Mouse (Mus musculus): ENCODE measurements around the gene Dynlt1c. TPM values are rescaled to one million over a fixed set of nuclear protein-coding genes. Genes with fewer than 3 reads are reported as not detected.
"Not testable (repeated sequence)": the region's sequence is repeated elsewhere in the genome, so short reads cannot be mapped to it uniquely, and the experiment has no call there.

Gene Dynlt1c
- polyA plus RNA-seq, 1 experiment, result 0.79 TPM

DNA sequence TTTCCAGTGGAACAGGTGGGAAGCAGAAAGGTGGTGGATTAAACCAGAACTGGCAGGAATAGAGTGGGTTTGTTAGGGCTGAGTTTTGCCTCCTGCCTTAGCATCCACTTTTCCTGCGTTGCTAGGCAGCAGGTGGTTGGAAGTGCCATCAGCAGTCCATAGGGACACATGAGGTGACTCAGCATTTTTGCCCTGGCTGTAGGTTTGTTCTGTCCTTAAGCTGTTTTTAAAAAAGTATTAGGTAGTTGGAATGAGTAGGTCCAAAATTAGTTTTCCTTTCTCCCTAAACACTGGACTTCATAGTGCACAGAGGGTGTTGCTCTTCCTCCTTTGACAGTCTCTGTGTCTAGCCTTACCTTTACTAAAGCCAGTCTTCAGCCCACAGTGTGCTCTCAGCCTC, 3.9 kb downstream of the Dynlt1c start:
- not testable (repeated sequence) for H3K27me3 ChIP-seq (replicated peaks); H3K4me1 ChIP-seq; H3K36me3 ChIP-seq (replicated peaks; ENCODE audit: low read length); H3K4me3 ChIP-seq (replicated peaks); H3K9me3 ChIP-seq

DNA sequence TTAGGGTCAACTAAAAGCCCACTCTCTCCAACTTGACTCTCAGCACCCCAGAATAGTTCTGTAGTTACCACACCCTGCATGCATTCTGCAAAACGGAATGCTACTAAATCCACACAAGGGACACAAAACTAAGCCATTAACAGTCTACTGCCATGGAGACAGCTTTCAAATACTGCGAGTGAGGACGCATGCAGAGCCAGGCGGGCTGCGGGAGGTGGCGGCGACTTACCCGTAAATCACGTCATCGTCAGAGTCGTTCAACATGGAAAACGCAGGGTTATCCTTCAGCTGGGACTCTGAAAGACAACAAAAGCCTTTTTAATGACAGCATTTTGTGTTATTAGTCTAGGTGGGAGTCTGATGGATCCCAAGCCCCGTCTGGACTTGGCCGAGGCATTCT, 12.1 kb downstream of the Dynlt1c start:
- not testable (repeated sequence) for H3K4me1 ChIP-seq; H3K36me3 ChIP-seq (replicated peaks; ENCODE audit: low read length); H3K9me3 ChIP-seq; H3K4me3 ChIP-seq (replicated peaks); H3K27me3 ChIP-seq (replicated peaks)

DNA sequence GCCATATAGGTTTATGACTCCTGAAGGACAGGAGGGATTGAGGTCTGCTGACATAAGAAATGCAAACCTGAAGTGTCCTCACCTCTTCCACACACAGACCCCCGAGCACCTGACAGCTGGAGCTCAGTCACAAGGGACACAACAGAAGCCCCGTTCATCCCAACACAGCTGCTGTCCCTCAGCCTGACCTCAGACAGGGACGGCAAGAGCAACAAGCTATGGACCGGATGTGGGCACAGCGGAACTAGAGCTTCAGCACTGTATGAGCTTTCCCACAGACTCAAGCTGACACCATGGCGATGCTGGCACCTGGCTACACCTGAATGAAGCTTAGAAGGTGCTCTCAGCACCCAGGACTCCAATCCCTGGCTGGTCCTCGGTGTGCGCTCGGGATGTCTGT, 12.8 kb downstream of the Dynlt1c start:
- not testable (repeated sequence) for H3K9me3 ChIP-seq; H3K27me3 ChIP-seq (replicated peaks); H3K36me3 ChIP-seq (replicated peaks; ENCODE audit: low read length); H3K4me1 ChIP-seq; H3K4me3 ChIP-seq (replicated peaks)

DNA sequence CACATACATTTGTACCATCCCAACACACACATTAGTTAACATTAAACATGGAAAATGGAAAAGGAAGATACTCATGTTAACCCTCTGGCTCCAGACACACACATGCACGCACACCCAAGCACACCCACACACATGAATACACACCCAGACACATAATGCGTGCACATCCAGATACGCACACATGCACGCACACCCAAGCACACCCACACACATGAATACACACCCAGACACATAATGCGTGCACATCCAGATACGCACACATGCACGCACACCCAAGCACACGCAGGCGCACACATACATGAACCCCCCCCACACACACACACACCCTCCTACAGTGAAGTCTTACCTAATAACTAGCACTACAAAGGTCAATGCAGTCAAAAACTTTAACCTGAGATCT, 15.3 kb downstream of the Dynlt1c start:
- H3K9me3 ChIP-seq; H3K4me3 ChIP-seq (replicated peaks); H3K4me1 ChIP-seq; H3K27me3 ChIP-seq (replicated peaks); H3K36me3 ChIP-seq (replicated peaks; ENCODE audit: low read length): not testable (repeated sequence)

DNA sequence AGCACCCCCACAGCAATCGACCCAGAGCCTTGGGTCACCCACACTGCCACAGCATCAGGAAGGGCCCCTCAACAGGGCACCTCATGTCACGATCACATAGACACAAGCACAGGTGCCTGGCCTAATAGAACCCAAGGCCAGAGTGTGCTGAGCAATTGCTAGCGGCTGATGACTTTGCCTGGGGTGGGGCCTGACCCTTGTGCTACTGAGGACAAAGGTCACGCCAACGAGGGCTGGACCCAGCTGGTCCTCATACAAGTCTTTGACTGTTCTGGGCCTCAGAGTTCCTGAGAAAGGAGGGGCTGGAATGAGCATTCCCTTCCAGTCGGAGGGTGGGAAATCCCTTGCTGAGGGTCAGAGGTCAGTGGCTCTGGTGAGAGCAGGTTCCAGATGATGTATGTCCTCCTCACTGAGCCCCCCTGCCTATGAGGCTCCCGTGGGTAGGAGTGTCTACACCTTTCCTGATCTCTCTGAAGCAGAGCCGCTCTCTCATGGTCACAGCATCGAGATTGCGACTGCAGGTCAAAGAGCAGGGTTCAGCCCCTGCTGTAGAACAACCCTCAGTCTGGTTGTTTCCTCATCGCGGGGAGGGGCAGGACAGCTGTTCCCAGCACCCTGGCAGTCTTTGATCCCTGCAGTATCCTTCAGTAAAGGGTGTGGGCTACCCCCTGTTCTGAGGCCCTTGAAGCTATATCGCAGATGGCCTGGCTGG, 16.4 kb downstream of the Dynlt1c start:
- not testable (repeated sequence) for H3K27me3 ChIP-seq (replicated peaks); H3K4me3 ChIP-seq (replicated peaks); H3K9me3 ChIP-seq

DNA sequence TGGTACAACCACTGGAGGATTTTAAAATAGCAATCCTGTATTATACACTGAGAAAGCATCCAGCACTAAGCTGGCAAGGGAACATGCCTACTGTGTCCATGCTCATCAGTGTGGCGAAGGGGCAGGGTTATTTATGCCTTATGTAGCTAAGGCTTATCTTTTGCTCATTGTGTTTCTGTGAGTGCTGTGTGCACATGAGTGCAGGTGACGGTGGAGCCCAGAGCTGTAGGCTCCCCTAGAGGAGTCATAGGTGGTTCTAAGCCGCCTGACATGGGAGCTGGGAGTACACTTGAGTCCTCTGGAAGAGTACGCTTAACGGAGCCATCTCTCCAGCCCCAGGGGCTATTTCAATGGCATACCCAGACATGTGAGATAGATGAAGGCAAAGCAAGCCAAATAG, 17.8 kb downstream of the Dynlt1c start:
- not testable (repeated sequence) for H3K36me3 ChIP-seq (replicated peaks; ENCODE audit: low read length); H3K27me3 ChIP-seq (replicated peaks); H3K4me1 ChIP-seq; H3K9me3 ChIP-seq; H3K4me3 ChIP-seq (replicated peaks)

More for the DNA sequence above, 16.4 kb downstream of the Dynlt1c start:
- H3K4me1 ChIP-seq; H3K36me3 ChIP-seq (replicated peaks; ENCODE audit: low read length): not testable (repeated sequence)

DNA sequence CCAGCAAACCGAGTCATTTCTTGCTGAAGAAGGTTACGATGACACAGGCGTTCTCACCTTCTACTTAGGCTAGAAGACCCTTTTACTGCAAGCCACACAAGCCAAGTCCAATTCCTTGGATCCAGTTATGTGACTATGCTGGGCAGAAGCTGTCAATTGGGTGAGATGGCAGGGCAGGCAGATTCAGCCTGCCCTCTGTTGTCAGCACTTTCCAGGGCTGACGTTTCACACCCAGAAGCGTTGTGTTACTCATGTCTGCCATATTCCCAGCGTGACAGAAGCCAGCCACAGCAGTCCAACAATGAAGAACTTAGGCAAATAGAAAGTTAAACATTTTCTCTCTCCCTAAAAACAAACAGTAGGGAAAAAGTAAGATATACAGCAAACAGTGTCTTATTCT, 18.6 kb downstream of the Dynlt1c start:
- H3K36me3 ChIP-seq (replicated peaks; ENCODE audit: low read length); H3K9me3 ChIP-seq; H3K4me1 ChIP-seq; H3K27me3 ChIP-seq (replicated peaks); H3K4me3 ChIP-seq (replicated peaks): not testable (repeated sequence)

DNA sequence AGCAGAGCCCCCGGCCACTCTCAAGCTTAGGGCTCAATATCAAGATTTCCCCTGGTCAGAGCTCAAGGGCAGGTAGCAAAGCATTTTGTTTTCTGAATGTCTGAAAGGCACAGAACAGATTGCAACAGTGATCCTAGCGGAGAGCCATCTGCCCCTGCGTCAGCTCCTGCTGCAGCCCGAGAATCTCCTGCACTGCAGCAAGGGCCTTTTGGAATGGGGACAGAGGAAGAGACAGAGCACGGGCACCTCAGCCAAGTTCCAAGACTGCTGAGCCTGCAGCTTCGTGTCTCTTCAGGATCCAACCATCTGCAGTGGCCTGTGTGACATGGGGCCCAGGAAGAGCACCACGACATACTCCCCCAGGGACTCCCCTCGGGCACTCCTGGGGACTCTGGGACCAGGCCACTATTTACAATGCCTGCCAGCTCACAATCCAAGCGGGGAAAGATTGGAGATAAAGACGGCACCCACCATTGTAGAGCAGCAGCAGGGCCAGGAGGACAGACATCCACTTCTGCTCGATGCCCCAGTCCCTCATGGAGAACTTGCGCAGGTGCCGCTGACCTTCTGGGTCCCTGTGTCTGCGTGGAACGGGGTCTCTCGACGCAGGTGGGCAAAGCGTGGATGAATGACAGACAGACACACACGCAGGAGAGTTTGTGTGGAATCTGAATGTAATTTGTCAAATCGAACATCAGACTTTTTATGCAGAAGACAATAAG, 19.4 kb downstream of the Dynlt1c start:
- H3K27me3 ChIP-seq (replicated peaks); H3K9me3 ChIP-seq; H3K36me3 ChIP-seq (replicated peaks; ENCODE audit: low read length); H3K4me3 ChIP-seq (replicated peaks); H3K4me1 ChIP-seq: not testable (repeated sequence)

DNA sequence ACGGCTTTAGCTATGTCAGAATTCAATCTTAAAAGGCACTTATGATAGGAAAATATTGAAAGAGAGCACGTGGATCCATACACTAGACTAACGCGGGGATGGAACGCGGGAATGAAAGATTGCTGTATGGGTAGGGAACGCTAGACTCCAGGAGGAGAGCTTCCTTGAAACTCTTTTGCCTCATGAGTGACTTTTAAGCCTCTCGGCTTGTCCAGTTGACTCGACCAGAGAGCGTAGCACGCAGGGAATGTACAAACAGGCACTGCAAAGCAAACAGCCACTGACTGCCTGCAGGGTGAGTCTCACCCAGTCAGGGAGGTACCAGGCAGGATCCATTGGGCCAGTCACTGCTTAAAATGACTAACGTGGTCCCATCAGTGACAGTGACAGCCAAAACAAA, 20.5 kb downstream of the Dynlt1c start:
- H3K9me3 ChIP-seq; H3K27me3 ChIP-seq (replicated peaks); H3K4me3 ChIP-seq (replicated peaks); H3K4me1 ChIP-seq; H3K36me3 ChIP-seq (replicated peaks; ENCODE audit: low read length): not testable (repeated sequence)

DNA sequence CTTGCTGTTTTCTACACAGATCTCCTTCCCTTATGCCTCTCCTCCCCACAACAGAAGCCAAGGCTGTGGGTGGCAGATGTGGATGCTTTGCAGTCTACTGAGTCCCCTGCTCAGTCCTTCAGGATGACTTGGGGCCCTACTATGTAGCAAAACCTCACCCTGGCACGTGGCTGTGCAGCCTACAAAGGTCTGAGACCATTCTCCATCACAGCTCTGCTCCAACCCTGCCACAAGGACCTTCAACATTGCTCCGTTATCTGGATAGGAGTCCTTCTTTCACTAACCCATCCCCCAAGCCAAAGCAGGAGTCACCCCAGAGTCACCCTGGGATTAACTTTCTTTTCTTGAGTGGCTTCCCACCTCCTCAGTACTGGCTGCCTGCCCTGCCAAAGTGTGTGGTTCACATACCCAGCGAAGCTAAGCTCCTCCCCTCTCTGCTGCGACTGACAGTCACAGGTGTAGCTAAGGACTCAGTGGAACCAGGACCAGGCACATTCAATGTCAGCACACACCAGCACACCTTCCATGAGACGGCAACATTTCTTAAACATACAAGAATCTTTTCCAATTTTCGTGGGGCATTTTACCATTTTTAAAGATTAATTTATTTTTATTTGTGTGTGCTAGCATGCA, 23.6 kb downstream of the Dynlt1c start:
- H3K27me3 ChIP-seq (replicated peaks); H3K36me3 ChIP-seq (replicated peaks; ENCODE audit: low read length); H3K4me3 ChIP-seq (replicated peaks); H3K4me1 ChIP-seq; H3K9me3 ChIP-seq: not testable (repeated sequence)

DNA sequence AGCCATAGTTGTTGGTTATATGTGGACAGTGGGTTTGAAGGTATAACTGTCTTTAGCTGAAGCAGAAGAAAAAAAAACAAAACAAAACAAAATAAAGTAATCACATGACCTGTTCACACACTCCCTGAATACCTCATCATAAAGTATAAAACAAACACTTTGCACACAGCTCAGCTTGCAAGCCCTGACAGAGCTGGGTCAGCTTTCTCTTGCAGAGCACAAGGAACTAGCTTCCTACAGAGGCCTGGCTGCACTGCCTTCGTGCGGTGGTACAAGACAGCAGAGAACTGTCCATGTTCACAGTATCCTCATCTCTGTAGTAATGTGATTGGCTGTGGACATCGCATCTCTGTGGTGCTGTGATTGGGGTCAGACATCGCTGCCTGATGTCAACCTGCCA, 28.9 kb downstream of the Dynlt1c start:
- H3K4me3 ChIP-seq (replicated peaks); H3K4me1 ChIP-seq; H3K9me3 ChIP-seq; H3K36me3 ChIP-seq (replicated peaks; ENCODE audit: low read length); H3K27me3 ChIP-seq (replicated peaks): not testable (repeated sequence)

DNA sequence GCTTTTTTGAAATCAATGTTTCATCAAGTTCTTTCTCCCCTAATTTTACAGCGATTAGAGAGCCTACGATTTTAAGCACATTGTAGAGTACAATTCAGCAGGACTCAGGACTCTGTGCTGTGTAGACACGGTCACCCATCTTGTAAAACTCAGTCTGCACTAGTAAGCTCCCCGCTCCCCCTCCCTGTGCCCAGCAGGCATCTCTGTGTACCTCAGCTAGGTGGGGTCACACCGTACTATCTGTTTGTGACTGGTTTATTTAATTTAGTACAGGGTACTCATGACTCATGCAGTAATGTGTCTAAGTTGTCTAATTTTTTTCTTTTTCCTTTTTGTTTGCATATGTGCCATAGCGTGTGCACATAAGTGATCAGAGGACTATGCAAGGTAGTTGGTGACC, 31.4 kb downstream of the Dynlt1c start:
- H3K36me3 ChIP-seq (replicated peaks; ENCODE audit: low read length); H3K4me1 ChIP-seq: not testable (repeated sequence)

DNA sequence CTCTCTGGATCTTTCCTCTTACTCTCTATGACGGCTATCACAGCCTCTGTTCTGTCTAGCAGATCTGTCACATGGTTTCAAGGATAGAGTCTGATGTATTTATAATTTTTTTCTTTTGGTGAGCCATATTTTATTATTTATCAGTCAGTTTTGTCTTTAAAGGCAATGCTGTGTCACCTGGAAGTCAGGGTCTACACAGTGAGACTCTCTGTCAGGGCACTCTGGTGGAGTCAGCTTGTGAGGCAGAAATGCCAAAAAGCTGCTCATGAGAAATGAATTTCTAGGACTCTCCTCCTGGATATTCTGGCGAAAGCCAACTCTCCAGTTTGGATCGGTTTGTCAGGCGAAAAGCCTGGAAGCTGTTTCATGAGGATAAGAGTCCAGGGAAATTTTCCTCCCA, 34.3 kb downstream of the Dynlt1c start:
- H3K27me3 ChIP-seq (replicated peaks); H3K4me3 ChIP-seq (replicated peaks); H3K9me3 ChIP-seq; H3K36me3 ChIP-seq (replicated peaks; ENCODE audit: low read length); H3K4me1 ChIP-seq: not testable (repeated sequence)

More for the DNA sequence above, 31.4 kb downstream of the Dynlt1c start:
- H3K9me3 ChIP-seq; H3K4me3 ChIP-seq (replicated peaks); H3K27me3 ChIP-seq (replicated peaks): not testable (repeated sequence)

Data from megakaryocyte, embryonic 14.5 days (primary cell).